Mouse (Mus musculus) testis, adult 2 months (tissue): Measurements from ENCODE around the gene Laptm4a. TPM values are rescaled to one million over a fixed set of nuclear protein-coding genes. Genes with fewer than 3 reads are reported as not detected.

Experiments used
- H3K27ac ChIP-seq: fragments of 200-500 bp; 2 replicates; pipeline ENCODE4 v1.5.1; 2012; ENCODE audit warnings: low read depth, low read length; ENCODE audit not compliant: control insufficient read depth, insufficient read depth
- H3K27me3 ChIP-seq: fragments of 200-500 bp; 2 replicates; pipeline ENCODE4 v1.6.1; 2012; ENCODE audit warnings: mild to moderate bottlenecking, low read length, moderate library complexity; ENCODE audit not compliant: control insufficient read depth, insufficient read depth
- H3K36me3 ChIP-seq: fragments of 200-500 bp; 2 replicates; pipeline ENCODE4 v1.6.1; 2012; ENCODE audit warnings: mild to moderate bottlenecking, low read length; ENCODE audit not compliant: control insufficient read depth, insufficient read depth
- H3K4me1 ChIP-seq: fragments of 200-500 bp; 2 replicates; pipeline ENCODE4 v1.6.1; 2012; ENCODE audit warnings: low read length; ENCODE audit not compliant: control insufficient read depth, insufficient read depth
- H3K4me3 ChIP-seq: fragments of 200-500 bp; 2 replicates; pipeline ENCODE4 v1.5.1; 2012; ENCODE audit warnings: low read depth, mild to moderate bottlenecking, low read length, moderate library complexity, mixed read lengths; ENCODE audit not compliant: control insufficient read depth
- CTCF ChIP-seq: fragments of 200-500 bp; IDR thresholded peaks from 2 replicates; pipeline ENCODE4 v1.5.1; 2012; ENCODE audit warnings: low read depth, mild to moderate bottlenecking, inconsistent platforms, low read length, moderate library complexity; ENCODE audit not compliant: control insufficient read depth, insufficient read depth, insufficient replicate concordance
- POLR2A ChIP-seq: fragments of 200-500 bp; IDR thresholded peaks from 2 replicates; pipeline ENCODE4 v1.6.1; 2012; ENCODE audit warnings: low read depth, mild to moderate bottlenecking, inconsistent platforms, low read length, moderate library complexity; ENCODE audit not compliant: control insufficient read depth
- polyA plus RNA-seq: library from polyadenylated mRNA; depleted of rRNA; stranded (reverse); fragments of >200 nt; gene quantifications from 2 replicates; pipeline ENCODE4 v1.2.3, GENCODE M21; 2012

The Laptm4a gene
- polyA plus RNA-seq, 1 experiment = 383 TPM

GRCm38 (mm10) chr12:8882376-8882775 is 39.1 kb upstream of the Laptm4a start:
- TF ChIP-seq CTCF (no peak), POLR2A (no peak)
- Histone ChIP-seq H3K36me3 (no peaks in the 10 kb centered on the region), H3K4me1 (no peaks in the 10 kb centered on the region), H3K27me3 (no peaks in the 10 kb centered on the region), H3K4me3 (no peak overlapping the region), H3K27ac (no peak overlapping the region)

DNA sequence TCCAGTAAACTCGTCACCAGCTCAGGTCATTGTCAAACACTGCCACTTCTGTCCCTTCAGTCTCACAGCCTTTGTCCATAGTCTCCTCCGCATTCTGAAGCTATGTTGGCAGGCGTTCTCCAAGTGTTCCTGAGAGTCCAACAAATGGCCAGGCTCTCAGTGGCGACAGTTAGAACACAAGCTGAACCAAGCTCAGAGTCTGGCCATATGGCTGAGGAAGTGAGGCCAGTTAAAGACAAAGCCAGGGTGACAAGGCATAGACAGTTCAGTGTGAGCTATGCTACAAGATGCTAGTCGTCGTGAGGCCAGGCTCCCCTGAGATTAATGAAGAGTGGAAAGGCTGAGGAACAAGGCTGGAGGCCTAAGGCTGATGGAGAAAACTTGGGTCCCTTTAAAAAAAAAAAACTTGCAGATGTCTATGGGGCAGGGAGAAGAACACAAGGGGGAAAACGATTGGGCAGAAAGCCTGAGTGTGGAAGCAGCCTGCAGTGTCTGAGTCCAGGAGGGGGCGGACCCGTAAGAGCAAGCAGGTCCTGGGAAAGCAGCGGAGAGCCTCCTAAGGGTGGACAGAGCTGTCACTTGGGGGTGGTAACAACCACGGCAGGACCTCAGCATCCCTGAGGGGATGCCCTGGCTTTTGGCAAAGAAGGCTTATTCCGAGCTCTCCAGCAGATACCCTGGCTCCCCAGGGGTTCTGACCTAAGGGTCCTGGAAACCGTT is 36.9 kb upstream of the Laptm4a start:
- H3K36me3 ChIP-seq = no peaks in the 10 kb centered on the region
- TF ChIP-seq CTCF = no peak
- no peak for TF ChIP-seq POLR2A
- H3K4me3 ChIP-seq = no peak overlapping the region
- no peaks in the 10 kb centered on the region for H3K27me3 ChIP-seq
- no peak overlapping the region for H3K27ac ChIP-seq
- no peaks in the 10 kb centered on the region for H3K4me1 ChIP-seq

DNA sequence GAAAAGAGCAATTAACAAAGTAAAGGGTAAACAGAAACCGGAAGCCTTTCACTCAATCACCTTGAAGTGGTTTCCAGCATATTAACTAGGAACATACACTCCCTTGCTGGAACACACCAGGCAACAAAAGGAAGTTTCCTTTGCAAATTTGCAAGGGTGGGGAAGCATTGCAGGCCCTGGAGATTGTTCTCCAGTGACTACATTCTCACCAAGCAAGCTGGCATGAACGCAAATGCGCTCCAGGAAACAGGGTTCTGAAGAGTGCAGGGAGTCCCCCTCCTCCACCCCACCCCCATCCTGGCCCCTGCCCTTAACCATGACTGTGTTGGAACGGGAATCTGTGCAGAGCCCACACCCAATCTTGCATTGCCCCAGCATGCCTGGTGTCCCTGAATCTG is 36.3 kb upstream of the Laptm4a start:
- Histone ChIP-seq H3K27me3 (no peaks in the 10 kb centered on the region), H3K4me1 (no peaks in the 10 kb centered on the region), H3K36me3 (no peaks in the 10 kb centered on the region), H3K4me3 (no peak overlapping the region), H3K27ac (no peak overlapping the region)
- TF ChIP-seq CTCF (no peak), POLR2A (no peak)

DNA sequence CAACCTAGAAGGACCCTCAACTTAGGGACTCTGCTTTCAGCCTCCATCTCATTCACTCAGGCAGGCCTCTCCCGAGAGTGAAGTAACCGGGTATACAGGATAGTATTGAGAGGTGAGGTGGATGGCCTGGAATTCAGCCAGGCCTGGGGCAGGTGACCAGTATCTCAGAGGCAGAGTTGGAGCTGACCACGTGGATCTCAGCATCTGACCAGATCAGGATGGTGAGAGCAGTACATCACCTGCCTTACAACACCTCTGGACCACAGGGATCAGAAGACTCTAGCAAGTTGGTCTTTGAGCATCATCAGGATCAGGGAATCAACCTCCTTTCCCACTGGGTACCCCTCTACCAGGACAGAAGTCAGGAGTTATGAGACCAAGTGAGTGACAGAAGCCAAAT is 35.5 kb upstream of the Laptm4a start:
- no peak overlapping the region for H3K27ac ChIP-seq
- H3K36me3 ChIP-seq = no peaks in the 10 kb centered on the region
- no peaks in the 10 kb centered on the region for H3K4me1 ChIP-seq
- no peak overlapping the region for H3K4me3 ChIP-seq
- TF ChIP-seq CTCF = no peak
- TF ChIP-seq POLR2A = no peak
- no peaks in the 10 kb centered on the region for H3K27me3 ChIP-seq

DNA sequence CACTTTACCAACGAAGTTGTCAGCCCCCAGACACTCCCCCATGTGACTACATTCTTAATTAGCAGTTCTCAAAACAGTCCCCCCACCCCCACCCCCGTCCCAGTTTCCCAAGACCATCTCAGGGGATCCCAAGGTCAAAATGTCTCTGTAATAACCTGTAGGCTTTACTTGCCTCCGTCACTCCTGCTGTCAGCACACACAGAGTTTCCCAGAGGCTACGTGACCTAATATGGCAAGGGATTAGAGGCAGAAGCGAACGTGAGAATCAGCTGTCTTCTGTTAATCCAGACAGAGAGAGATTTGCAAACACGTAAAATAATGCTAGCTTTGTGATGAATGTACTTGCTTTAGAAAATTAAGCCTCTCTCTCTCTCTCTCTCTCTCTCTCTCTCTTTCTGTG is 33.0 kb upstream of the Laptm4a start:
- Histone ChIP-seq H3K36me3 (no peaks in the 10 kb centered on the region), H3K27me3 (no peaks in the 10 kb centered on the region), H3K4me1 (peaks cover 10% of the 10 kb centered on the region), H3K27ac (no peak overlapping the region), H3K4me3 (no peak overlapping the region)
- TF ChIP-seq CTCF (no peak), POLR2A (no peak)

GRCm38 (mm10) chr12:8889117-8889665 is 32.3 kb upstream of the Laptm4a start:
- H3K4me1 ChIP-seq = peaks cover 13% of the 10 kb centered on the region
- no peak overlapping the region for H3K27ac ChIP-seq
- no peak overlapping the region for H3K4me3 ChIP-seq
- H3K27me3 ChIP-seq = no peaks in the 10 kb centered on the region
- no peaks in the 10 kb centered on the region for H3K36me3 ChIP-seq
- TF ChIP-seq CTCF (peak; percentile 66; the same call in 1 of the 2 replicates), POLR2A (no peak)

GRCm38 (mm10) chr12:8892876-8893532 is 28.5 kb upstream of the Laptm4a start:
- peak overlapping the region; percentile 1; the same call in 1 of the 2 replicates for H3K27ac ChIP-seq
- H3K27me3 ChIP-seq = no peaks in the 10 kb centered on the region
- no peaks in the 10 kb centered on the region for H3K36me3 ChIP-seq
- TF ChIP-seq CTCF (no peak), POLR2A (no peak)
- H3K4me1 ChIP-seq = peaks cover 13% of the 10 kb centered on the region
- H3K4me3 ChIP-seq = peak overlapping the region; percentile 73
